Mouse (Mus musculus) adrenal gland, postnatal 14 days (tissue): Measurements from ENCODE around the gene Scgb2a2. TPM values are rescaled to one million over a fixed set of nuclear protein-coding genes. Genes with fewer than 3 reads are reported as not detected.
A peak's percentile ranks its signal among the peaks of the same experiment; 100 is the strongest.
"Not testable (repeated sequence)": the region's sequence is repeated elsewhere in the genome, so short reads cannot be mapped to it uniquely, and the experiment has no call there.

Experiments
- DNase-seq: peaks from one replicate; pipeline ENCODE4 v3.0.0; 2021; ENCODE audit warnings: mixed read lengths
- long read RNA-seq, 2 experiments: library from polyadenylated mRNA; stranded (forward); transcript quantifications; one replicate each; pipeline ENCODE4 v2.0.0; 2021
- microRNA-seq, 2 experiments: library from miRNA; unstranded; fragments of <30 nt; microRNA quantifications; one replicate each; pipeline ENCODE4 v1.2.0; 2021
- total RNA-seq: library from RNA; stranded (reverse); gene quantifications from 2 replicates; pipeline ENCODE4 v1.2.3, GENCODE M21; 2021

Gene Scgb2a2
- not detected in 2 replicates for total RNA-seq
- long read RNA-seq, experiment 1 = 0 reads
- long read RNA-seq, experiment 2 = 0 reads

DNA sequence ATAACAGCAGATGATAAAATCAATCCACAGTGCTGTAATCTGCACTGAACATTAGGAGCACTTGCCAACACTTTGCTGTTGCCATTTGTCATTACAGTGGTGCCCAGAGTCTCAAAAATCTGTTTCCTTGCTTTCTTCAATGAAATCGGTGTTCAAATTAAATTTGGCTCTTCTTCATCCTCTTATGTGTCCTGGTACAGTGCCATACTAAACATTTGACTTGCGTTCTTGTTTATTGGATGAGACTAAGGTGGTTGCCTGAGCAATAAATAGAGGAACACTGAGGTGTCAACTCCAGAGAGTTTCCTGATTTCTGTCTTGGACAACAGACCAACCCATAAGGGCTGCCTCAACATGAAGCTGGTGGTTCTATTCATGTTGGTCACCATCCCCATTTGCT, at the start of gene Scgb2a2:
TSS of gene Scgb2a2 (plus strand) at position 301 of the 400 bp plus-strand sequence.
- no peak for DNase-seq

DNA sequence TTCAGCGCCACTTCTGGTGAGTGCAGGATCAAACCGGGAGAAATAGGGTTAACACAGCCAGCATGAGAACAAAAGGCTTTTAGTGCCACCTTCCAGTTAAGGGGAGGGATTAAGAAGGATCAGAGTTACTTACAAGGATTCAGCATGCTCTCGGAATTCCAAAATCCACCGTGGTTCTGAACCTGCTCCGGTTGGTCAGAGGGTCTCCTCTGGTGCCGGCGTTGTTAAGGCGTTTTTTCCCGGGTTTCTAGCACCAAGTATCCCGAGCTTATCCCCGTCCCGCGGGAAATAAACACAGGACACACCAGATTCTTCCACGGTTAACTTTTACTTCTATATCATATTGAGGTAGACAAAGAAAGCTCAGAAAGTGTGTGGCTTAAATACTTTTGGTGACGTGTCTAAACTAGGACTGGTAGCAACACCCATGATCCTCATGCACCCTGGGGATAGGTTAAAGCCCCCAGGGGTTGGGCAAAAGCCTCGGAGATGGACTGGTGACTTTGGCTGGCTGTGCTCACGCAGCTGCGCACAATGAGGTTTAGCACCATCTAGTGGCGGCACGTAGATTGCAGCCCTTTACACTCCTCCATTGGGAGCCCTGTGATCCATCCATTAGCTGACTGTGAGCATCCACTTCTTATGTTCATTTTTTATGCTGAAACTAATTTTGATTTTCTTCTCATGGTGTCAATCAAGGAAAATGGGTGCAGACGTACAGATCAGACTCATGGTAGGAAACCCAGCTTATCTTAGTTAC, 10.6 kb upstream of the Scgb2a2 start:
- peak; percentile 61 for DNase-seq

GRCm38 (mm10) chr19:9837341-9837715, 10.0 kb upstream of the Scgb2a2 start:
- DNase-seq = no peak

GRCm38 (mm10) chr19:9849368-9850075, 2.2 kb downstream of the Scgb2a2 start:
- DNase-seq = peak; percentile 20

- DNase-seq = not testable (repeated sequence)
These were observed 13.5 kb downstream of the Scgb2a2 start for GRCm38 (mm10) chr19:9860821-9861220.

- no peak for DNase-seq
These were observed 17.5 kb downstream of the Scgb2a2 start for GRCm38 (mm10) chr19:9864856-9865255.

GRCm38 (mm10) chr19:9865466-9865865, 18.1 kb downstream of the Scgb2a2 start:
- no peak for DNase-seq

DNA sequence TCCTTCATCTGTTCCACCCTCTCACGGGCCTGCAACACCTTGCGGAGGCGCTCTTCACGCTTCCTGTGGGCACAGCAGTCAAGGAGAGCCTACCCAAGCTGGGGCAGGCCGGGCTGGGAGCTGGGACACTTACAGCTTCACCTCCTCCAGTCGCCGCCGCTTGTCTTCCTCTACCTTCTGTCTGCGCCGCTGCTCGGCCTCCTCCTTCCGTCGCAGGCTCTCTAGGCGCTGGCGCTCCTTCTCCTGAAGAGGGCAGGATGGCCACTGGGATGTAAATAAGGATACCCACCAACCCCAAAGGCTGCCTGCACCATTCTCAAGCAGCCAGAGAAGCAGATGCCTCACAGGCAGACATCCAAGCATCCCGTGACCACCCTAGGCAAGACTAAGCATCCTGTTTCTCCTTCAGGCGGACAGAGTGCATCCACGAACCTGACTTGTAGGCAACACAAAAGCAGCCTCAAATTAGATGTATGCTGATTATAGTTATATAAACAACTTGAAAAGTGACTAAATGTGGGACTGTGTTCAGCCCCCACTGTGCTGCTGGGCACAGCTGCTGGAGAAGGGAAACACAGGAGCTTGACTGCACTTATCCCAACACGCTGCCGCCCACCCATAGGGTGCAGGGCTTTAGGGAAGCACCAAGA, 30.9 kb downstream of the Scgb2a2 start:
- DNase-seq = no peak

GRCm38 (mm10) chr19:9886348-9886747, 39.0 kb downstream of the Scgb2a2 start:
- no peak for DNase-seq

- DNase-seq = no peak
These were observed 39.4 kb downstream of the Scgb2a2 start for GRCm38 (mm10) chr19:9886771-9887170.

GRCm38 (mm10) chr19:9896067-9896466, 48.7 kb downstream of the Scgb2a2 start:
- DNase-seq = no peak

- DNase-seq = peak; percentile 53
These were observed 51.1 kb downstream of the Scgb2a2 start for GRCm38 (mm10) chr19:9898339-9899066.

DNA sequence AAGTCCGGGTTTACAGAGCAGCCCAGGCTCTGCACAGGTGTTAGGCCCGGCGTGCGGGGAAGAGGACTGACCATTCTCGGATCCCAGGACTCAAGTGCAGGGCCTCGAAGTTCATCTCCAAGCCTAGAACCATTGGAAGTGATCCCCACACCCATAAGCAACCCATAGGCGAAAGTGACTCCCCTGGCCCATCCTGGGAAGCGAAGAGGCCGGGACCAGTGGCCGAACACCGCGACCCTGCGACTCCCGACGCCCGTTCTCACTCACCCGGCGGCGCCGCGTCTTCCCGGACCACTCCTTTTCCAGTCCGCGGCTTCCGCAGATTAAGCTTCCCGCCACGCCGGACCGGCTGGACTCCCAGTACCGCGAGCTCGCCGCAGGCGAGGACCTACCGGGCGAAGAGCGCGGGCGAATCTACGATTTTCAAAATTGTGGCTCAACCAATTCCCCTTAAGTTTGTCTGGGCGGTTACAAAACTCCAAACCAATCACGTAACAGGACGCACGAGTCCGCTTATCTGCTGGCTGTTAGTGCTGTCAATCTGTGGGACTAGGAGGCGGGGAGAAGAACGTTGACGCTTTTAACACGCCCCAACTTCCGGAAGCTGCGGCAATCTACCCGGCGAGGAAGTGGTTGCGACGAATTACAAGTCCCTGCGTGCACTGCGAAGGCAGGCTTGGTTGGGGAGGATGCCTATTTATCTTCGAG, 51.9 kb downstream of the Scgb2a2 start, which contains the start of gene Incenp:
TSS of gene Incenp (minus strand) at position 480 of the 708 bp plus-strand sequence.
- DNase-seq = peak; percentile 95

- no peak for DNase-seq
These were observed 52.4 kb downstream of the Scgb2a2 start for GRCm38 (mm10) chr19:9899780-9900146.

DNA sequence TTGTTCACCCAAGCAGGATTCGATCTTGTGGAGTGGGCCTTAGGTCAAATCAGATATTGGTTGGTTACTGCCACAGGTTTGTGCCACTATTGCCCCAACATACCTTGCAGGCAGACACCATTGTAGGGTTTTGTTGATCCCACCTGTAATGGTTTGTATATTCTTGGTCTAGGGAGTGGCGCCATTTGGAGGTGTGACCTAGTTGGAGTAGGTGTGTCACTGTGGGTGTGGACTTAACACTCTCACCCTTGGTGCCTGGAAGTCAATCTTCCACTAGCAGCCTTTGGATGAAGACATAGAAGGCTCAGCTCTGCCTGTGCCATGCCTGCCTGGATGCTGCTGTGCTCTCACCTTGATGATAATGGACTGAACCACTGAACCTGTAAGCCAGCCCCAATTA, 53.3 kb downstream of the Scgb2a2 start:
- not testable (repeated sequence) for DNase-seq

Small RNA genes within 50 kb of the gene (microRNA-seq; reads per million reads assigned to microRNA genes)
- 0 reads per million in 2 experiments for gene Gm22369

Other genes with a start within 250 kb of the Scgb2a2 start
- 25.3 and 29.3 TPM in 2 replicates for gene Incenp, start 52.0 kb downstream of the Scgb2a2 start, total RNA-seq
- gene Fth1, start 133.0 kb downstream of the Scgb2a2 start, total RNA-seq = 2,322 and 2,352 TPM in 2 replicates
- gene Best1, start 154.1 kb downstream of the Scgb2a2 start, total RNA-seq = 0.19 TPM in 1 of 2 replicates, not detected in the other
- 9.7 and 10.1 TPM in 2 replicates for gene Rab3il1, start 154.1 kb downstream of the Scgb2a2 start, total RNA-seq
- 11.3 and 14.0 TPM in 2 replicates for gene Fads3, start 194.0 kb downstream of the Scgb2a2 start, total RNA-seq